Mouse (Mus musculus): Measurements from ENCODE around the gene Il17rd.

Il17rd gene

DNA sequence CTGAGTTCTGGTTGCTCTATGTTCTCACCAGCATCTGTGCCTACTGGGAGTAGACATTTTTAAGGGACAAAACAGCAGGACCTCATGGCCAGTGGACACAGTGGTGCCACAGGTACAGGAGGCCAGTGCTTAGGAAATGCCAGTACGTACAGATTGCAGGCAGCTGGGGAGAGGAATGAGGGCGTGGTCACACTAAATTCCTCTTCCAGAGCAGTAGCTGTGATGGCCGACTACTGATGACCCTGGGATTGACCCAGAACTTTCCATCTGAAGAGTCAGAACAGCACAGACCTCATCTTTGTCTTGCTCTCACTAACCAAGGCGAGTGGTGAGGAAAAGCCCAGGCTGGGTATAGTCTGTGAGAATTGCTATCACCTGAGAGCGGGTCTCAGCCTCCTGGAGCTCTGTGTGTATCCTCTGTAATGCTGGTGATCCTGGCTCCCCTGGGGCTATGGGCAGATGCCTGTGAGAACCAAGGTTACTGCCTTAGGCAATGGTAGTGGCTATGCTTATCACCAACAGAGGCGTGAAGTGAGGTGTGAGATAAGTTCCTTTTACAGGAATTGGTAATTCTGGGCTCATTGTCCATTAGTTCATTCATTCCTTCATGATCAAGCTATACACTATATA, 111.4 kb downstream of the Il17rd start:
- DNase-seq = no peak

DNA sequence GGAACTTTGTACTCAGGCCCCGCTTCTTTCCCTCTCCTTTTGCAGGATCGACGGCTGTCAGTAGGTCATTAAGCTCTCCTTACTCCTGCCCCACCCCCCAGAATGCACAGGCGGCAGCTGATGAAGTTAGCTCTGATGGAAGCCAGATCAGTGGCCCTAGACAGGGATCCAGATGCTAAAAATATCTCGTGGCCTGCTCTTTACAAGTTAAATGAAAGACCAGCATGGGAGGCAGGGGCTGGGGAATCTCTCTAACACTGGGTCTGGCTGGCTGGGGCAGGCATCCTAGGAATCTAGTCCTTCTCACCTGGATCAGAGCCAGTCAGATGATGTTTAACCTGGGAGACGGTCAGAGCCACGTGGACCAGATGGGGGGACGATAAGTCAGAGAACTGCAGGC, 112.7 kb downstream of the Il17rd start:
- DNase-seq = no peak

DNA sequence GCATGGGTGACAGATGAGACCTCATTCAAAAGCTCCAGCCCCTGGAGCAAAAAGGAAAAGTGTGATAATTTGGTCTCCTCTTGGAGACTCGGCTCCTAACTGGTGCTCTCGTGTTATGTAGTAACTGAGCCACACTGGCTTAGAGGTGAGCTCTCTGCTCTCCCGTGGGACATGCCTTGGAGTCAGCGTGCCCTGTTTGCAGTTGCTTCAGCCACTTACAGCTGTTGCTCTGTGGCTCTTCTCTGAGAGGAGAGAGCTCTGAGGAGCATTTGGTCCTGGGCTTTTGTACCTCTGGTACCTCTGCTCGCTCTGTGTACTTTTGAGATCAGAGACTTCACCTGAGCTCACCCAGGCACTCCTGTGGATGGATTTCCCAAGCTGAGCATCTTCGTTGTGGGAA, 116.3 kb downstream of the Il17rd start:
- DNase-seq = no peak

DNA sequence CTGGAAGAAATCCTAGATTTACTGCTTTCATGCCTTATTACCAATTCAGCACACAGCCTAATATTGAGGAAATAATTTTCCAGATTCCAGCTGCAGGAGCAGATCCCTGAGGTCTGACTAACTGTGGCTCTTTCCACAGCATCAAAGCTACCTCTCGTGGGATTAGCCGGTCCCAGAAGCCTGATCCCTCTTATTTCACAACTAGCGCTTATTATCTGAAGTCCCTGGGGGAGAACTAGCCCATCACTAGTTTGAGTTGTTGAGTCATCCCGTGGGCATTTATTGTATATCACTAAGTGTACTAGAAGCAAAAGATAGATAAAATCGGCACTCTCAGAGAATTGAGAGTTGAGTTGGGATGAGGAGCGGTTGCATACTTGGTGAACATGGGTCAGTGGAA, 117.3 kb downstream of the Il17rd start:
- DNase-seq = no peak

Data from cerebellum, adult 11-12 months (tissue).